Mouse (Mus musculus): ENCODE measurements around the gene Cfap299. TPM values are rescaled to one million over a fixed set of nuclear protein-coding genes. Genes with fewer than 3 reads are reported as not detected.
"Not testable (repeated sequence)": the region's sequence is repeated elsewhere in the genome, so short reads cannot be mapped to it uniquely, and the experiment has no call there.

The Cfap299 gene
- polyA plus RNA-seq, 1 experiment from 2014 or later = 2.3 TPM

DNA sequence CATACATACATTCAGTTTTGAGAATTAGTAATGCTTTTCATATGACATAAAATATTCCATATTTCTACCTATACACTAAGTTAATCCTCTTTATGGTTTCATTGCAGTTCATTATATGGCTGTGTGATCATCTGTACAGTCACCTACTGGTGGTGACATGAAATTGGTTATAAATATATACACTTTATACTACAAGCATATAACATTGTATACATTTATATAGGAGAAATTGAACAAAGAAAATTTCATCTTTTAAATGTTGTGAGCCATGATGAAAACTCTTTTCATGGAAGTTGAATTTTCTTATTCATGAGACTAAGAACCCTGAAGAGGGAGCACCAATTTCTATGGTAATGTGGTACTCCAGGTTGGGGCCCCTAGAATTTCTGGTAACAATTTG, 223.3 kb downstream of the Cfap299 start, which contains the start of gene Gm11111:
Gm11111 (plus strand) TSS at position 301 of the 400 bp plus-strand sequence.
- Histone ChIP-seq H3K27me3 (no peaks in the 10 kb centered on the region), H3K27ac (replicated peaks) (no peak within 1 kb of the TSS), H3K4me2 (no peak within 1 kb of the TSS), H3K4me1 (replicated peaks) (no peaks in the 10 kb centered on the region), H3K4me3 (no peak within 1 kb of the TSS), H3K9ac (no peak within 1 kb of the TSS), H3K36me3 (no peaks in the 10 kb centered on the region), H3K9me3 (no peaks in the 10 kb centered on the region)
- no peak for ATAC-seq (ENCODE audit: low FRiP score, low read depth)

DNA sequence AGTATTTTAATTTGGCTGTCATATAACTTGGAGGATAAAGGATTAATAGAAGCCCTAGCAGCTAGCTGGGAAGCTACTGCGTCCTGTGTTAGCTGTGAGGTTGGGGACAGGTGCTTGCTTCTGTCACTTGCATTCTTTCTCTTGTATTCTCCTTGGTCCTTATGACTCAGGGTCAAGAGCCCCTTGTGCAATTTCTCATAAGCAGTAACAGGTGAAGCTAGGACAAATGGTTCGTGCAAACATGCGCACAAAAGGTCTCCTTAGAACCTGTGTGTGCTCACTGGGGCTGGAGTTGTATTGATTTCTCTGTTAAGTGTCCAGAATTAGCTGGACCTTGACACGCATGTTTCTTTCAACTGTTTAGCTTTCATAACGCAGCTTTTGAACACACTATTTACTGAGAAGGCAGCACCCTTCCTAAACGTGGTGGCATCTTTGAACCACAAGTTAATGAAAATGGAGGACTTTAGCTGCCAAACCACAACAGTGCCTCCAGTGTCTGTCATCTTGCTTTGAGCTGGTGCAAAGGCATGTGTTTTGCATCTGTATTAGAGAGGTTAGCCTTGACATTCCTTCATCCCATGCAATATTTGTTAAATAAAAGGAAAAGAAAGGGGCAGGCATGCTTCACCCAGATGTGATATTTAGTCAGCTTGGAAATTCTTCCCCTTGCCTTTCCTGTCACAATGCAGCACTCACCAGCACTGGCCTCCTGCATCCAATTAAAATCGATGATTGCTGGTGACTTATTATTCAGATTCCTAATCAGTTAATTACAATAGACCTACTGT, 223.9 kb downstream of the Cfap299 start:
- no peak overlapping the region for H3K9ac ChIP-seq
- no peaks in the 10 kb centered on the region for H3K9me3 ChIP-seq
- no peaks in the 10 kb centered on the region for H3K4me1 ChIP-seq (replicated peaks)
- no peak overlapping the region for H3K4me3 ChIP-seq
- no peak overlapping the region for H3K27ac ChIP-seq (replicated peaks)
- no peaks in the 10 kb centered on the region for H3K36me3 ChIP-seq
- WGBS = 70% methylated on average over 7 of the region's 7 CpGs
- ATAC-seq (ENCODE audit: low FRiP score, low read depth) = no peak
- no peaks in the 10 kb centered on the region for H3K27me3 ChIP-seq
- H3K4me2 ChIP-seq = no peak overlapping the region

DNA sequence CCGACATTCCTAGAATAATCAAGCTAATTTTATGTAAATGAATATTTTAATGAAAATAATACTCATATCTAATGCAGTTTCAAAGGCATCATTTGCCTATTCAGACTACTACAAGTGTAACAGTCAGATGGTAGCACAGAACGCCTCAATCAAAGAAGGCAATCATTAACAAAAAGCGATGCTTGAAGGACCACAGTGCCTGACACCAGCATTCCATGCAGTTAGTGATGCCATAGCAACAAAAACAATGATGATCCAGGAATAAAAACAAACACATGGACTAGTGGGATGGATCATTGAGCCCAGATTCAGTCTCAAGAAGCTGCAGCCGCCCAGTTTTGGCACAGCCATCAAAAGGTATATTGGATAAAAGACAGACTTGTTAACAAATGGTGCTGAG, 232.2 kb downstream of the Cfap299 start:
- Histone ChIP-seq H3K27ac (replicated peaks) (no peak overlapping the region), H3K9ac (no peak overlapping the region), H3K4me1 (replicated peaks) (no peaks in the 10 kb centered on the region), H3K4me3 (no peak overlapping the region), H3K4me2 (no peak overlapping the region), H3K27me3 (no peaks in the 10 kb centered on the region), H3K9me3 (no peaks in the 10 kb centered on the region), H3K36me3 (no peaks in the 10 kb centered on the region)
- 20% methylated on average over 4 of the region's 4 CpGs for WGBS
- no peak for ATAC-seq (ENCODE audit: low FRiP score, low read depth)

DNA sequence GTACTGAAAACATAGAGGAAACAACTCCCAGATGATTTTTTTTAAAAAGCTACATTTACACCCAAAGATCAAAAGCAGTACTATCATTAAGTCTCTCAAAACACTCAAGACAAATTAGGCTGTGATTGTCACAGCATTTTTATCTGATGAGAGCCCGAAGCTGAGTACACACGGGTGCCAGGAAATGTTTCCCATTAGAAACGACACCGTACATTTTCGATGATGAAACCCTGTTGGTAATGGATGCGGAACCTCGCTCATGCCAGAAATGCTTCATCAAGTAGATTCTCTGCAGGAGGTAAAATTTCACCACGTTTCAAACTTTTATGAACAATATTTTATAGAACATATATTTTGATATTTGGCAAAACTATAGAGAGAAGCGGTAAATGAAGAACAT, 233.7 kb downstream of the Cfap299 start:
- no peak overlapping the region for H3K4me3 ChIP-seq
- WGBS = 78% methylated on average over 9 of the region's 9 CpGs

DNA sequence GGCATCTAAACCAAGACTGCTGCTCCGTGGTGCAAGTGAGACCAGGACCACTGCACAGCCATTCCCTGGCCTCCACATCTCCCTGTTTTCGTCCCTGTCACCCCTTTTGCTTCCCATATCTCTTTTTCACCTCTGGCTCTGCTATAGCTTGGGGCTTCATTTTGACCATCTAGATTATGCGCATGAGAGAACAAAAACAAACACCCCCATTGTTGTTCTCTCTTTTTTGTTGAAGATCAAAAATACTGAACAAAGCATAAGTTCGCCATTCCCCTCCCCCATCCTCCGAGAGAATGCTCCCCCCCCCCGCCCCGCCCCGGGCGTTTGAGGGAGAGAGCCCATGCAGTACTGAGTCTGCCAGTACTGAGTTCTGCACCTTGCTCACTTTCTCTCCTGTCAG, 234.7 kb downstream of the Cfap299 start:
- H3K27me3 ChIP-seq = no peaks in the 10 kb centered on the region
- H3K27ac ChIP-seq (replicated peaks) = no peak overlapping the region
- H3K4me3 ChIP-seq = no peak overlapping the region
- H3K9me3 ChIP-seq = no peaks in the 10 kb centered on the region
- H3K36me3 ChIP-seq = no peaks in the 10 kb centered on the region
- 24% methylated on average over 9 of the region's 9 CpGs for WGBS
- no peak overlapping the region for H3K9ac ChIP-seq
- no peaks in the 10 kb centered on the region for H3K4me1 ChIP-seq (replicated peaks)
- H3K4me2 ChIP-seq = no peak overlapping the region
- ATAC-seq (ENCODE audit: low FRiP score, low read depth) = no peak

More for the DNA sequence above, 233.7 kb downstream of the Cfap299 start:
- no peak overlapping the region for H3K9ac ChIP-seq
- no peaks in the 10 kb centered on the region for H3K4me1 ChIP-seq (replicated peaks)
- no peaks in the 10 kb centered on the region for H3K9me3 ChIP-seq
- no peak for ATAC-seq (ENCODE audit: low FRiP score, low read depth)
- H3K27ac ChIP-seq (replicated peaks) = no peak overlapping the region
- no peak overlapping the region for H3K4me2 ChIP-seq
- H3K36me3 ChIP-seq = no peaks in the 10 kb centered on the region
- H3K27me3 ChIP-seq = no peaks in the 10 kb centered on the region

GRCm38 (mm10) chr5:98566461-98567193, 237.5 kb downstream of the Cfap299 start:
- Histone ChIP-seq H3K4me1 (replicated peaks) (no peaks in the 10 kb centered on the region), H3K9me3 (no peaks in the 10 kb centered on the region)
- 0 out of 2 replicates have a peak, but pooled peaks have one; percentile 23 for ATAC-seq (ENCODE audit: low FRiP score, low read depth)

GRCm38 (mm10) chr5:98568481-98568880, 239.4 kb downstream of the Cfap299 start:
- Histone ChIP-seq H3K27ac (replicated peaks) (no peak overlapping the region), H3K36me3 (no peaks in the 10 kb centered on the region), H3K4me3 (no peak overlapping the region), H3K27me3 (no peaks in the 10 kb centered on the region), H3K9ac (no peak overlapping the region), H3K4me2 (no peak overlapping the region), H3K4me1 (replicated peaks) (no peaks in the 10 kb centered on the region), H3K9me3 (no peaks in the 10 kb centered on the region)
- WGBS = 95% methylated on average over 4 of the region's 4 CpGs
- no peak for ATAC-seq (ENCODE audit: low FRiP score, low read depth)

More at GRCm38 (mm10) chr5:98566461-98567193, 237.5 kb downstream of the Cfap299 start:
- no peak overlapping the region for H3K4me3 ChIP-seq
- no peak overlapping the region for H3K9ac ChIP-seq
- H3K36me3 ChIP-seq = no peaks in the 10 kb centered on the region
- no peak overlapping the region for H3K27ac ChIP-seq (replicated peaks)
- 25% methylated on average over 6 of the region's 6 CpGs for WGBS
- H3K27me3 ChIP-seq = no peaks in the 10 kb centered on the region
- no peak overlapping the region for H3K4me2 ChIP-seq

- H3K27me3 ChIP-seq = no peaks in the 10 kb centered on the region
- H3K36me3 ChIP-seq = no peaks in the 10 kb centered on the region
- no peak overlapping the region for H3K4me2 ChIP-seq
- no peak overlapping the region for H3K27ac ChIP-seq (replicated peaks)
- H3K4me3 ChIP-seq = no peak overlapping the region
- no peaks in the 10 kb centered on the region for H3K9me3 ChIP-seq
- 63% methylated on average over 3 of the region's 3 CpGs for WGBS
- no peaks in the 10 kb centered on the region for H3K4me1 ChIP-seq (replicated peaks)
- H3K9ac ChIP-seq = no peak overlapping the region
- no peak for ATAC-seq (ENCODE audit: low FRiP score, low read depth)
These were observed 240.0 kb downstream of the Cfap299 start for GRCm38 (mm10) chr5:98569029-98569513.

- Histone ChIP-seq H3K9ac (no peak overlapping the region), H3K27me3 (no peaks in the 10 kb centered on the region), H3K9me3 (no peaks in the 10 kb centered on the region), H3K4me1 (replicated peaks) (peaks cover 11% of the 10 kb centered on the region), H3K4me3 (no peak overlapping the region), H3K27ac (replicated peaks) (no peak overlapping the region), H3K36me3 (no peaks in the 10 kb centered on the region), H3K4me2 (no peak overlapping the region)
- 44% methylated on average over 4 of the region's 4 CpGs for WGBS
- peak; percentile 79 for ATAC-seq (ENCODE audit: low FRiP score, low read depth)
These were observed 243.3 kb downstream of the Cfap299 start for GRCm38 (mm10) chr5:98572392-98572791.

GRCm38 (mm10) chr5:98574711-98575470, 245.8 kb downstream of the Cfap299 start:
- peaks cover 11% of the 10 kb centered on the region for H3K4me1 ChIP-seq (replicated peaks)
- H3K4me2 ChIP-seq = no peak overlapping the region
- H3K9me3 ChIP-seq = no peaks in the 10 kb centered on the region
- no peak overlapping the region; the same call in 1 of the 2 replicates for H3K27ac ChIP-seq (replicated peaks)
- no peak overlapping the region for H3K9ac ChIP-seq
- H3K36me3 ChIP-seq = no peaks in the 10 kb centered on the region
- H3K27me3 ChIP-seq = no peaks in the 10 kb centered on the region
- ATAC-seq (ENCODE audit: low FRiP score, low read depth) = peak; percentile 38; the same call in 1 of the 2 replicates
- WGBS = 35% methylated on average over 12 of the region's 12 CpGs
- no peak overlapping the region for H3K4me3 ChIP-seq

DNA sequence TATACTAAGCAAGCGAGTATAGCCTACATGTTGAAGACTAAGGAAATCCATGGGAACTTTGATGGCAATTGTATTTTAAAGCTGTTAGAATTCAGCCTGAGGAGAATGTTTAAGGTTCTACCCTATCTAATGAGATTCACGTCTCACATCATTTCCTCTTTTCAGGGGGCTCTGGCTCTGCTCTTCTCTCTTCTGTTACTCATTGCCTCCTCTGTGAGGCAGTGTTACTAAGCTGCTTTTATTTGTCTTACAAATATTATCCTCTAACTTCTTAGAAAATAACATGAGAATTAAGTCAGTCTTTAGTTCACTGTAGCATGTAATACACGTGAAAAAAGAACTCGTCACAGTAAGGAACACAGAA, 246.3 kb downstream of the Cfap299 start:
- no peaks in the 10 kb centered on the region for H3K9me3 ChIP-seq
- no peak overlapping the region for H3K4me2 ChIP-seq
- H3K27me3 ChIP-seq = no peaks in the 10 kb centered on the region
- H3K4me3 ChIP-seq = no peak overlapping the region
- H3K36me3 ChIP-seq = no peaks in the 10 kb centered on the region
- no peak overlapping the region for H3K27ac ChIP-seq (replicated peaks)
- no peak overlapping the region for H3K9ac ChIP-seq
- H3K4me1 ChIP-seq (replicated peaks) = peaks cover 11% of the 10 kb centered on the region
- 56% methylated on average over 4 of the region's 4 CpGs for WGBS
- peak; percentile 45; the same call in 1 of the 2 replicates for ATAC-seq (ENCODE audit: low FRiP score, low read depth)

DNA sequence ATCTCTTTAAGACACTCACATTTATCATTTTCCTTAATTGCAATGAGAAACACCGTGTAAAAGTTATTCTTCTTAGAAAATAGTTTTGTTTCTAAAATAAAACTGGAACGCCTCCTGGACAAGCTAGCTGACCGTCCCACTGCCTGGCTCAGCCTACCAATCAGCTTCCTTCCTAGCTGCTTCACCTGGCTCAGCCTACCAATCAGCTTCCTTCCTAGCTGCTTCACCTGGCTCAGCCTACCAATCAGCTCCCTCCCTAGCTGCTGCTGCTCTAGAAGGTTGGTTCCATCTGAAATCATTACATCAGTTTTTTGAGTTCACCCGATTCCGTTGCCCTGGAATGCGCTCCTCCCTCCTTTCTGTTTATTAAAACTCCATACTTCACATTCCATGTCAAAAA, 247.4 kb downstream of the Cfap299 start:
- not testable (repeated sequence) for H3K9ac ChIP-seq; ATAC-seq (ENCODE audit: low FRiP score, low read depth); H3K27me3 ChIP-seq; H3K4me2 ChIP-seq; H3K4me3 ChIP-seq; H3K9me3 ChIP-seq; H3K36me3 ChIP-seq; H3K27ac ChIP-seq (replicated peaks)
- H3K4me1 ChIP-seq (replicated peaks) = peaks cover 11% of the 10 kb centered on the region
- 92% methylated on average over 6 of the region's 6 CpGs for WGBS

All from hindbrain, embryonic 15.5 days (tissue).